Mouse (Mus musculus) lung, adult 2 months (tissue): Measurements from ENCODE around the gene Mrps23.

ENCODE experiments used
- CTCF ChIP-seq: fragments of 200-500 bp; IDR thresholded peaks from 2 replicates; pipeline ENCODE4 v1.5.1; 2011; ENCODE audit warnings: mild to moderate bottlenecking, low read length, control low read depth; ENCODE audit not compliant: insufficient read depth
- POLR2A ChIP-seq: fragments of 200-500 bp; IDR thresholded peaks from 2 replicates; pipeline ENCODE4 v1.6.1; 2011; ENCODE audit warnings: low read depth, mild to moderate bottlenecking, control low read depth, low read length, borderline replicate concordance; ENCODE audit errors: extremely low read depth

DNA sequence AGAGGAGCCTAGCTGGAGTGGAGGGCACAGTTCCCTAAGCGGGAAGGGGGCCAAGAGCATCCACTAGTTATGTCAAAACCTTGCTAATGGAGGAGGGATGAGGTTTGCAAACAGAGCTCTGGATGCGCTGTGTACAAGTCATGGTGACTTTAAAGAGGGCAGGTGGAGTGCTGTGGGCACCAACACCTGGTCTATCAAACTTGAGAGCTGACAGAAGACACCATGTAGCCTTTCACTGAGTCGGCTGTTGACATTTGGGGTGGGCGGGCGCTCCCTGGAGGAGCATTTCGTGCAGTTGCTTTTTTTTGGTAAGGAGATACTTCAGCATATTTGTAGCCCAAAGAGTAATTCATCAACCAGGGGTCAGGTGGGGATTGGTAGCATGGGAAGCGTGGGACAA is 47.1 kb downstream of the Mrps23 start:
- TF ChIP-seq POLR2A (no peak), CTCF (no peak)
